Mouse (Mus musculus) Muller cell, postnatal 12 days (primary cell): Measurements from ENCODE around the gene Gm5294.

Source experiments
- DNase-seq: peaks from one replicate; pipeline ENCODE4 v3.0.0-alpha.2; 2015; ENCODE audit errors: inconsistent ontology term

The Gm5294 gene

GRCm38 (mm10) chr5:138849682-138850461, 30.0 kb downstream of the Gm5294 start:
- no peak for DNase-seq

GRCm38 (mm10) chr5:138850462-138850844, 30.6 kb downstream of the Gm5294 start:
- DNase-seq = no peak

- no peak for DNase-seq
These were observed 31.5 kb downstream of the Gm5294 start for GRCm38 (mm10) chr5:138851296-138851780.

GRCm38 (mm10) chr5:138852151-138852550, 32.3 kb downstream of the Gm5294 start:
- DNase-seq = no peak

GRCm38 (mm10) chr5:138853349-138853748, 33.5 kb downstream of the Gm5294 start:
- DNase-seq = no peak

- peak; percentile 83 for DNase-seq
These were observed 37.2 kb downstream of the Gm5294 start for GRCm38 (mm10) chr5:138857010-138857617.

GRCm38 (mm10) chr5:138857811-138858251, 38.0 kb downstream of the Gm5294 start:
- peak; percentile 59 for DNase-seq

- no peak for DNase-seq
These were observed 43.8 kb downstream of the Gm5294 start for GRCm38 (mm10) chr5:138863681-138864146.

- DNase-seq = no peak
These were observed 44.3 kb downstream of the Gm5294 start for GRCm38 (mm10) chr5:138864166-138864565.

- DNase-seq = no peak
These were observed 45.0 kb downstream of the Gm5294 start for GRCm38 (mm10) chr5:138864880-138865279.

- DNase-seq = no peak
These were observed 45.8 kb downstream of the Gm5294 start for GRCm38 (mm10) chr5:138865637-138866036.
